Mouse (Mus musculus) naive thymus-derived CD4-positive, alpha-beta T cell, adult 5 months (primary cell): ENCODE data around the gene Cyp2e1. TPM values are rescaled to one million over a fixed set of nuclear protein-coding genes. Genes with fewer than 3 reads are reported as not detected.

ENCODE experiments used
- polyA plus RNA-seq: library from polyadenylated mRNA; unstranded; fragments of 100-300 nt; shearing (Covaris generic); gene quantifications from one replicate; pipeline ENCODE4 v1.2.1, GENCODE M21; 2017

Gene Cyp2e1
- polyA plus RNA-seq, result not detected

DNA sequence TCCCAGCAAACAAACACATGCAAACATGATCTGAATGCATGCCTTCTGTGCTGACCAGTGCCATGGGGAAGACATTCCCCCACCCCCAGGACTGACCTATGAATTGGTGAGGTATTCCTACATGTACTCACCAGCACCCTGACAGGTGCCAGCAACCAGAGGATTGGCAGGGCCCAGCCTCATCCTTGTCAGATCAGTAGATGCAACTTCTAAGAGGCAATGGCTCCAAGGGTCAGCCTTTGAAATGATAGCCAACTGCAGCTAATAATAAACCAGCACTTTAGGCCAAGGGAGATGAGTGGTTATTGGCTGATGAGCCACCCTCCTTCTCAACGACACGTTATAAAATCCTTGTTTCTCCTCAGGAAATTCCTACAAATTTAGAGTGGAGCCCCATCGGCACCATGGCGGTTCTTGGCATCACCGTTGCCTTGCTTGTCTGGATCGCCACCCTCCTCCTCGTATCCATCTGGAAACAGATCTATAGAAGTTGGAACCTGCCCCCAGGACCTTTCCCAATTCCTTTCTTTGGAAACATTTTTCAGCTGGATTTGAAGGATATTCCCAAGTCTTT is at the start of gene Cyp2e1:
Gene Cyp2e1, plus strand, starts transcription at position 293 of the 574 bp plus-strand sequence.

DNA sequence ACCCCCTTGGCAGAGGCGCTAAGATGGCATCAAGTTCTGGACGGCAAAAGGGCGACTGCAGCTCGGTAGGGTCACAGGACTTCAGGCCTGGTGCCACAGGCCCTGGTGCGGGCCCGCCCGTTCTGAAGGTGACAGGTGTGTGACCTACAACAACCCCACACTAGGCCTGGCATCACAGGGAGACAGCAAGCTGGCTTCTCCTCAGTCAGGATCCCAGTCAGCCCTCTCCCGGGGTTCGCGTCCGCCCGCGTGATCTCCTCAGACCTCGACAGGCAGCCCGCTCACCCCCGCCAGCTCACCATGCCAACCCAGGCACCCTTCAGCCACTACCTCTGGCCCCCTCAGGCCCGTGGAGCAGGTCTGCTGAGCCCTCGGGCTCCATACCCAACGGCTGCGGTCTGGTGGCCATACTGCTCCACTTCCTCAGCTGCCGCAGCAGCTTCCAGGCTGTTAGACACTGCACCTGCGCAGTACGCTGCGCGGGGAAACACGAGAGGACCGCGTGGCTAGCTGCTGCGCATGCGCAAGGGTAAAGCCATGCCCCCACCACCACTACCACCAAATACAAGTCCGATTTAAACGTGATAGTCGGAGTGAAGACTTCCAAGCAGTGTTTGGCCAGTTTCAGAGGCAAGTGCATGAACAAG is 24.0 kb downstream of the Cyp2e1 start, which contains the start of gene Syce1:
Gene Syce1, minus strand, starts transcription at position 447 of the 647 bp plus-strand sequence.

DNA sequence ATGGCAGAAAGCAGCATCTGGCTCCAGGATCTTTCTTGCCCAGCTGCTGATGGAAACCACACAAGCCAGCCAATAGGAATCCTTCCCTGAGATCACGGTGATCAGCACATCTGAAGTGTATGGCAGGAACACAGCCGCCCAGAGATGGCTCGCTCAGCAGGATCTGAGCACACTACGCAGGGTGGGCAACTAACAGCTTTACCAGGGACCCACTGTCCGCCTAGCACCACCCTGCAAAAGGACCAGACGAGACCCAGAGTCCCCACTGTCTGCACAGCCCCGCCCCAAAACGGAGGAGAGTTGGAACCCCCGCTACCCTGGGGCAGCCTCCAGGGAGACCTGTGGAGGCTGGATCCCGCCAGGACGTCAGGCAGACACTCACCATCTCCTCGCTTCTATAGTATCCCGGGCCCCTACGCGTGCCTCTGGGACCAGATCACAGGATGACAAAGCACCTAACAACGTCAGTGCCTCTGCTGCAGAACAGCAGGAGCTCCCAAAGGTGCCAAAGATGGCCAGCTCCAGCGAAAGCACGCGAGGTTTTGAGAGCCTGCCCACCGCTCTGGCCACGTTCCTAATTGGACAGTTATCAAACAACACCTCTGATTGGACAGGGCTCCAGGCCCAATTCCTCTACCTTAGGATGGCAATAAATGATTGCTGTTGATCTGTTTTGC is 58.3 kb downstream of the Cyp2e1 start, which contains the start of gene Zfp941:
Gene Zfp941, minus strand, starts transcription at position 526 of the 677 bp plus-strand sequence.

Other genes with a start within 250 kb of the Cyp2e1 start
- not detected for gene Olfr538, start 195.9 kb upstream of the Cyp2e1 start, polyA plus RNA-seq
- not detected for gene Olfr46, start 162.5 kb upstream of the Cyp2e1 start, polyA plus RNA-seq
- gene Olfr61, start 134.8 kb upstream of the Cyp2e1 start, polyA plus RNA-seq, result not detected
- gene Olfr53, start 117.3 kb upstream of the Cyp2e1 start, polyA plus RNA-seq, result not detected
- not detected for gene Olfr539, start 103.8 kb upstream of the Cyp2e1 start, polyA plus RNA-seq
- not detected for gene Olfr45, start 81.8 kb upstream of the Cyp2e1 start, polyA plus RNA-seq
- gene Olfr541, start 66.5 kb upstream of the Cyp2e1 start, polyA plus RNA-seq, result not detected
- gene Syce1, start 24.1 kb downstream of the Cyp2e1 start, polyA plus RNA-seq, result 0.47 TPM
- 0.11 TPM for gene Zfp941, start 58.4 kb downstream of the Cyp2e1 start, polyA plus RNA-seq
- not detected for gene Urah, start 71.3 kb downstream of the Cyp2e1 start, polyA plus RNA-seq
- not detected for gene Scgb1c1, start 81.8 kb downstream of the Cyp2e1 start, polyA plus RNA-seq
- not detected for gene Odf3, start 84.1 kb downstream of the Cyp2e1 start, polyA plus RNA-seq
- gene Gm45785, start 92.6 kb downstream of the Cyp2e1 start, polyA plus RNA-seq, result not detected
- gene Ric8a, start 93.2 kb downstream of the Cyp2e1 start, polyA plus RNA-seq, result 93.6 TPM
- 48.0 TPM for gene Bet1l, start 93.8 kb downstream of the Cyp2e1 start, polyA plus RNA-seq
- gene Psmd13, start 118.2 kb downstream of the Cyp2e1 start, polyA plus RNA-seq, result 144 TPM
- gene Sirt3, start 118.6 kb downstream of the Cyp2e1 start, polyA plus RNA-seq, result 6.2 TPM
- not detected for gene Cox8b, start 136.7 kb downstream of the Cyp2e1 start, polyA plus RNA-seq
- not detected for gene Nlrp6, start 157.2 kb downstream of the Cyp2e1 start, polyA plus RNA-seq
- 11.9 TPM for gene Pgghg, start 177.7 kb downstream of the Cyp2e1 start, polyA plus RNA-seq
- not detected for gene Ifitm5, start 186.6 kb downstream of the Cyp2e1 start, polyA plus RNA-seq
- not detected for gene Gm45717, start 192.2 kb downstream of the Cyp2e1 start, polyA plus RNA-seq
- not detected for gene Ifitm2, start 192.2 kb downstream of the Cyp2e1 start, polyA plus RNA-seq
- not detected for gene Ifitm1, start 203.5 kb downstream of the Cyp2e1 start, polyA plus RNA-seq
- not detected for gene Ifitm3, start 247.0 kb downstream of the Cyp2e1 start, polyA plus RNA-seq